Mouse (Mus musculus): ENCODE measurements at regions not wholly inside any gene's neighbourhood (a gene's known extent, or its start where the extent isn't known, plus 50 kb on each side); places are given as distances from the start of the nearest gene placed in this dataset.

GRCm38 (mm10) chr3:52929827-52930605 is 87.0 kb downstream of the Cog6 start:
- 73% methylated on average over 13 of the region's 13 CpGs for WGBS
- Histone ChIP-seq H3K27me3 (ENCODE audit: control insufficient read depth, insufficient read depth, low read length) (no peaks in the 10 kb centered on the region), H3K4me3 (no peak overlapping the region), H3K4me1 (ENCODE audit: control insufficient read depth, insufficient read depth, low read length) (no peaks in the 10 kb centered on the region), H3K27ac (no peak overlapping the region), H3K79me2 (replicated peaks; ENCODE audit: control insufficient read depth, insufficient read depth, low read length) (no peaks in the 10 kb centered on the region), H3K9ac (ENCODE audit: low read depth, low read length) (no peak overlapping the region), H3K36me3 (ENCODE audit: control insufficient read depth, insufficient read depth, low read length) (no peaks in the 10 kb centered on the region)
- intact Hi-C loops (cut with DNase I), result no loop called here
- TF ChIP-seq POLR2A (IDR thresholded peaks at IDR 0.05; ENCODE audit: insufficient read depth, low read depth, low read length) (no peak), CTCF (IDR thresholded peaks at IDR 0.05) (no peak), EP300 (IDR thresholded peaks at IDR 0.05; ENCODE audit: insufficient read depth, low read depth, low read length) (no peak)
- no peak for DNase-seq

GRCm38 (mm10) chr3:52927361-52927841 is 89.6 kb downstream of the Cog6 start:
- DNase-seq, result no peak
- Histone ChIP-seq H3K4me1 (ENCODE audit: control insufficient read depth, insufficient read depth, low read length) (no peaks in the 10 kb centered on the region), H3K36me3 (ENCODE audit: control insufficient read depth, insufficient read depth, low read length) (no peaks in the 10 kb centered on the region), H3K4me3 (no peak overlapping the region), H3K9ac (ENCODE audit: low read depth, low read length) (no peak overlapping the region), H3K79me2 (replicated peaks; ENCODE audit: control insufficient read depth, insufficient read depth, low read length) (no peaks in the 10 kb centered on the region), H3K27me3 (ENCODE audit: control insufficient read depth, insufficient read depth, low read length) (no peaks in the 10 kb centered on the region), H3K27ac (no peak overlapping the region)
- intact Hi-C loops (cut with DNase I), result no loop called here
- 69% methylated on average over 12 of the region's 12 CpGs for WGBS
- TF ChIP-seq POLR2A (IDR thresholded peaks at IDR 0.05; ENCODE audit: insufficient read depth, low read depth, low read length), result no peak
- TF ChIP-seq EP300 (IDR thresholded peaks at IDR 0.05; ENCODE audit: insufficient read depth, low read depth, low read length), result no peak
- TF ChIP-seq CTCF (IDR thresholded peaks at IDR 0.05), result no peak

GRCm38 (mm10) chr3:52926549-52926948 is 90.5 kb downstream of the Cog6 start:
- H3K4me3 ChIP-seq, result no peak overlapping the region
- no peaks in the 10 kb centered on the region for H3K79me2 ChIP-seq (replicated peaks; ENCODE audit: control insufficient read depth, insufficient read depth, low read length)
- H3K27me3 ChIP-seq (ENCODE audit: control insufficient read depth, insufficient read depth, low read length), result no peaks in the 10 kb centered on the region
- 81% methylated on average over 3 of the region's 3 CpGs for WGBS
- no peak for TF ChIP-seq POLR2A (IDR thresholded peaks at IDR 0.05; ENCODE audit: insufficient read depth, low read depth, low read length)
- TF ChIP-seq EP300 (IDR thresholded peaks at IDR 0.05; ENCODE audit: insufficient read depth, low read depth, low read length), result no peak
- no peak for TF ChIP-seq CTCF (IDR thresholded peaks at IDR 0.05)
- no peaks in the 10 kb centered on the region for H3K36me3 ChIP-seq (ENCODE audit: control insufficient read depth, insufficient read depth, low read length)
- intact Hi-C loops (cut with DNase I), result no loop called here
- no peaks in the 10 kb centered on the region for H3K4me1 ChIP-seq (ENCODE audit: control insufficient read depth, insufficient read depth, low read length)
- no peak overlapping the region for H3K9ac ChIP-seq (ENCODE audit: low read depth, low read length)
- DNase-seq, result no peak
- no peak overlapping the region for H3K27ac ChIP-seq

- Histone ChIP-seq H3K79me2 (replicated peaks; ENCODE audit: control insufficient read depth, insufficient read depth, low read length) (no peaks in the 10 kb centered on the region), H3K4me1 (ENCODE audit: control insufficient read depth, insufficient read depth, low read length) (no peaks in the 10 kb centered on the region), H3K27ac (no peak overlapping the region), H3K27me3 (ENCODE audit: control insufficient read depth, insufficient read depth, low read length) (no peaks in the 10 kb centered on the region), H3K36me3 (ENCODE audit: control insufficient read depth, insufficient read depth, low read length) (no peaks in the 10 kb centered on the region), H3K4me3 (no peak overlapping the region), H3K9ac (ENCODE audit: low read depth, low read length) (no peak overlapping the region)
- 67% methylated on average over 3 of the region's 3 CpGs for WGBS
- intact Hi-C loops (cut with DNase I), result no loop called here
- no peak for TF ChIP-seq POLR2A (IDR thresholded peaks at IDR 0.05; ENCODE audit: insufficient read depth, low read depth, low read length)
- TF ChIP-seq EP300 (IDR thresholded peaks at IDR 0.05; ENCODE audit: insufficient read depth, low read depth, low read length), result no peak
- peak; percentile 82 for TF ChIP-seq CTCF (IDR thresholded peaks at IDR 0.05)
- no peak for DNase-seq
Measured at GRCm38 (mm10) chr3:52925223-52925622, 91.8 kb downstream of the Cog6 start.

- Histone ChIP-seq H3K4me3 (no peak overlapping the region), H3K4me1 (ENCODE audit: control insufficient read depth, insufficient read depth, low read length) (no peaks in the 10 kb centered on the region), H3K27me3 (ENCODE audit: control insufficient read depth, insufficient read depth, low read length) (no peaks in the 10 kb centered on the region), H3K36me3 (ENCODE audit: control insufficient read depth, insufficient read depth, low read length) (no peaks in the 10 kb centered on the region), H3K9ac (ENCODE audit: low read depth, low read length) (no peak overlapping the region), H3K27ac (no peak overlapping the region), H3K79me2 (replicated peaks; ENCODE audit: control insufficient read depth, insufficient read depth, low read length) (no peaks in the 10 kb centered on the region)
- intact Hi-C loops (cut with DNase I), result no loop called here
- no peak for TF ChIP-seq EP300 (IDR thresholded peaks at IDR 0.05; ENCODE audit: insufficient read depth, low read depth, low read length)
- TF ChIP-seq CTCF (IDR thresholded peaks at IDR 0.05), result no peak
- DNase-seq, result no peak
- WGBS, result 87% methylated on average over 2 of the region's 2 CpGs
Measured at GRCm38 (mm10) chr3:52924631-52925030, 92.4 kb downstream of the Cog6 start.

- Histone ChIP-seq H3K36me3 (ENCODE audit: control insufficient read depth, insufficient read depth, low read length) (no peaks in the 10 kb centered on the region), H3K4me3 (no peak overlapping the region), H3K4me1 (ENCODE audit: control insufficient read depth, insufficient read depth, low read length) (no peaks in the 10 kb centered on the region), H3K27me3 (ENCODE audit: control insufficient read depth, insufficient read depth, low read length) (no peaks in the 10 kb centered on the region), H3K9ac (ENCODE audit: low read depth, low read length) (no peak overlapping the region), H3K79me2 (replicated peaks; ENCODE audit: control insufficient read depth, insufficient read depth, low read length) (no peaks in the 10 kb centered on the region), H3K27ac (no peak overlapping the region)
- TF ChIP-seq POLR2A (IDR thresholded peaks at IDR 0.05; ENCODE audit: insufficient read depth, low read depth, low read length) (no peak), CTCF (IDR thresholded peaks at IDR 0.05) (no peak), EP300 (IDR thresholded peaks at IDR 0.05; ENCODE audit: insufficient read depth, low read depth, low read length) (no peak)
- 89% methylated on average over 4 of the region's 4 CpGs for WGBS
- DNase-seq, result no peak
- intact Hi-C loops (cut with DNase I), result no loop called here
Measured at GRCm38 (mm10) chr3:52923824-52924559, 93.0 kb downstream of the Cog6 start.
